Mouse (Mus musculus): ENCODE results near the gene Gm4340. TPM values are rescaled to one million over a fixed set of nuclear protein-coding genes. Genes with fewer than 3 reads are reported as not detected.

The Gm4340 gene
- polyA plus RNA-seq, 1 experiment from 2014 or later: not detected

GRCm38 (mm10) chr10:104214527-104214926 is 20.7 kb downstream of the Gm4340 start:
- no peak overlapping the region for H3K4me2 ChIP-seq (ENCODE audit: low read depth, severe bottlenecking)
- H3K9ac ChIP-seq (ENCODE audit: low read length): no peak overlapping the region
- H3K27me3 ChIP-seq (ENCODE audit: control insufficient read depth, insufficient read depth, low read length): no peaks in the 10 kb centered on the region
- DNase-seq (ENCODE audit: low spot score) (no peak), ATAC-seq (ENCODE audit: insufficient number of reproducible peaks, low FRiP score, low TSS enrichment, low read depth) (no peak)
- WGBS: 87% methylated on average over 5 of the region's 5 CpGs
- H3K27ac ChIP-seq (replicated peaks; ENCODE audit: low read depth, low read length): no peak overlapping the region
- no peak overlapping the region for H3K4me3 ChIP-seq (ENCODE audit: low read depth, low read length)
- no peaks in the 10 kb centered on the region for H3K4me1 ChIP-seq (ENCODE audit: control insufficient read depth, insufficient read depth, low read length)
- H3K9me3 ChIP-seq (ENCODE audit: control insufficient read depth, low read length): no peaks in the 10 kb centered on the region
- H3K36me3 ChIP-seq (ENCODE audit: control insufficient read depth, insufficient read depth, low read length): no peaks in the 10 kb centered on the region

- ATAC-seq (ENCODE audit: insufficient number of reproducible peaks, low FRiP score, low TSS enrichment, low read depth) (no peak), DNase-seq (ENCODE audit: low spot score) (no peak)
- no peaks in the 10 kb centered on the region for H3K27me3 ChIP-seq (ENCODE audit: control insufficient read depth, insufficient read depth, low read length)
- H3K9ac ChIP-seq (ENCODE audit: low read length): no peak overlapping the region
- 91% methylated on average over 6 of the region's 6 CpGs for WGBS
- H3K4me1 ChIP-seq (ENCODE audit: control insufficient read depth, insufficient read depth, low read length): no peaks in the 10 kb centered on the region
- no peaks in the 10 kb centered on the region for H3K36me3 ChIP-seq (ENCODE audit: control insufficient read depth, insufficient read depth, low read length)
- no peak overlapping the region for H3K4me2 ChIP-seq (ENCODE audit: low read depth, severe bottlenecking)
- no peak overlapping the region for H3K4me3 ChIP-seq (ENCODE audit: low read depth, low read length)
- no peak overlapping the region for H3K27ac ChIP-seq (replicated peaks; ENCODE audit: low read depth, low read length)
- H3K9me3 ChIP-seq (ENCODE audit: control insufficient read depth, low read length): no peaks in the 10 kb centered on the region
These were observed 26.6 kb downstream of the Gm4340 start for GRCm38 (mm10) chr10:104220303-104221021.

Other genes starting within 250 kb of the Gm4340 start
- not detected in 2 replicates for gene Gm21293, start 51.1 kb upstream of the Gm4340 start, polyA plus RNA-seq (2014; fragmentation: Nextera tagmentation; extraction: Ambion mirVana)
- gene Gm6763, start 42.5 kb upstream of the Gm4340 start, polyA plus RNA-seq (2014; fragmentation: Nextera tagmentation; extraction: Ambion mirVana): not detected in 2 replicates
- not detected in 2 replicates for gene Gm8764, start 34.0 kb upstream of the Gm4340 start, polyA plus RNA-seq (2014; fragmentation: Nextera tagmentation; extraction: Ambion mirVana)
- not detected in 2 replicates for gene Gm21304, start 25.5 kb upstream of the Gm4340 start, polyA plus RNA-seq (2014; fragmentation: Nextera tagmentation; extraction: Ambion mirVana)
- gene Gm21312, start 17.0 kb upstream of the Gm4340 start, polyA plus RNA-seq (2014; fragmentation: Nextera tagmentation; extraction: Ambion mirVana): not detected in 2 replicates
- not detected in 2 replicates for gene Gm20765, start 8.5 kb upstream of the Gm4340 start, polyA plus RNA-seq (2014; fragmentation: Nextera tagmentation; extraction: Ambion mirVana)

Measured in limb, embryonic 11.5 days (tissue).